ENCODE assay signal across 15 mouse cellular contexts in genomic region chr5:55147354-55147753, GRCm38 (mm10).
"Had no signal": no experiment of that assay in that cellular context is flagged by ENCODE, and none has a peak within 500 bp of the region (broad histone marks: within the 10 kb centered on the region; RNA-seq: fewer than 3 reads in every experiment).

No protein-coding gene starts in this region.

- H3K36me3 ChIP-seq: limb, embryonic 10.5 days; limb, embryonic 13.5 days; liver, embryonic 12.5 days; liver, embryonic 15.5 days had no signal

- DNase-seq: kidney, postnatal 25 days; liver; lung, adult 18-20 months; lung, postnatal 14 days; lung, postnatal 4 days; midbrain, embryonic 14.5 days; thymus, adult 2 months; thymus, postnatal 25 days had no signal

- H3K4me3 ChIP-seq: limb, embryonic 10.5 days; limb, embryonic 13.5 days; liver, embryonic 12.5 days; liver, embryonic 15.5 days had no signal

- H3K27me3 ChIP-seq: limb, embryonic 13.5 days; liver, embryonic 12.5 days; liver, embryonic 15.5 days had no signal

- H3K9me3 ChIP-seq: limb, embryonic 10.5 days; limb, embryonic 13.5 days; liver, embryonic 12.5 days; liver, embryonic 15.5 days had no signal

- H3K9ac ChIP-seq: limb, embryonic 13.5 days; liver, embryonic 12.5 days; liver, embryonic 15.5 days had no signal

- H3K27ac ChIP-seq: kidney, postnatal 0 days; limb, embryonic 10.5 days; limb, embryonic 13.5 days; liver, embryonic 12.5 days; liver, embryonic 15.5 days; stomach, postnatal 0 days had no signal

- ATAC-seq: liver, embryonic 12.5 days had no signal

- H3K4me1 ChIP-seq: limb, embryonic 10.5 days; limb, embryonic 13.5 days; liver, embryonic 12.5 days; liver, embryonic 15.5 days had no signal

- H3K4me2 ChIP-seq: limb, embryonic 13.5 days; liver, embryonic 12.5 days; liver, embryonic 15.5 days; midbrain, embryonic 11.5 days had no signal
